Mouse (Mus musculus) forebrain, embryonic 11.5 days (tissue): ENCODE results near the gene Zhx3. TPM values are rescaled to one million over a fixed set of nuclear protein-coding genes. Genes with fewer than 3 reads are reported as not detected.

Source experiments
- ATAC-seq: fragments of 200-750 bp; cut with Nextera tagmentation; replicated peaks from 2 replicates; pipeline ENCODE4 v1.8.0; 2017; ENCODE audit warnings: moderate TSS enrichment; ENCODE audit not compliant: low FRiP score
- DNase-seq: peaks from one replicate; pipeline ENCODE4 v3.0.0-alpha.2; 2017; ENCODE audit warnings: low spot score
- H3K27ac ChIP-seq: fragments of 300-500 bp; sonication (generic); 2 replicates; pipeline ENCODE4 v1.5.1; 2014; ENCODE audit warnings: low read depth, low read length
- H3K27me3 ChIP-seq: fragments of 300-500 bp; sonication (generic); 2 replicates; pipeline ENCODE4 v1.6.1; 2014; ENCODE audit warnings: mild to moderate bottlenecking, low read length, mixed read lengths; ENCODE audit not compliant: control insufficient read depth, insufficient read depth
- H3K36me3 ChIP-seq: fragments of 300-500 bp; sonication (generic); 2 replicates; pipeline ENCODE4 v1.6.1; 2014; ENCODE audit warnings: mild to moderate bottlenecking, low read length, moderate library complexity, mixed read lengths; ENCODE audit not compliant: control insufficient read depth, insufficient read depth
- H3K4me1 ChIP-seq: fragments of 300-500 bp; sonication (generic); replicated peaks from 2 replicates; pipeline ENCODE4 v1.6.1; 2014; ENCODE audit warnings: low read length, mixed read lengths; ENCODE audit not compliant: control insufficient read depth, insufficient read depth
- H3K4me2 ChIP-seq: fragments of 300-500 bp; sonication (generic); 2 replicates; pipeline ENCODE4 v1.6.1; 2014; ENCODE audit warnings: low read depth, mild to moderate bottlenecking, low read length, moderate library complexity, mixed read lengths; ENCODE audit not compliant: severe bottlenecking
- H3K4me3 ChIP-seq: fragments of 300-500 bp; sonication (generic); 2 replicates; pipeline ENCODE4 v1.5.1; 2014; ENCODE audit warnings: low read depth, low read length
- H3K9ac ChIP-seq: fragments of 300-500 bp; sonication (generic); 2 replicates; pipeline ENCODE4 v1.6.1; 2014; ENCODE audit warnings: low read length
- H3K9me3 ChIP-seq: fragments of 300-500 bp; sonication (generic); 2 replicates; pipeline ENCODE4 v1.6.1; 2016; ENCODE audit warnings: low read length, mixed read lengths; ENCODE audit not compliant: control insufficient read depth
- WGBS: fragments of 180-500 bp; shearing (Covaris S2); extraction: QIAGEN DNeasy Blood & Tissue Kit; methylation state at CpG from one replicate; pipeline ENCODE4 v1.1.7; 2014; 5-methylcytosine and 5-hydroxymethylcytosine counted together
- polyA plus RNA-seq: library from polyadenylated mRNA; unstranded; fragments of >200 nt; fragmentation: Nextera tagmentation; extraction: Ambion mirVana; gene quantifications from 2 replicates; pipeline ENCODE4 v1.2.1, GENCODE M21; 2014

Gene Zhx3
- polyA plus RNA-seq, 1 experiment from 2014 or later, result 10.0 TPM

DNA sequence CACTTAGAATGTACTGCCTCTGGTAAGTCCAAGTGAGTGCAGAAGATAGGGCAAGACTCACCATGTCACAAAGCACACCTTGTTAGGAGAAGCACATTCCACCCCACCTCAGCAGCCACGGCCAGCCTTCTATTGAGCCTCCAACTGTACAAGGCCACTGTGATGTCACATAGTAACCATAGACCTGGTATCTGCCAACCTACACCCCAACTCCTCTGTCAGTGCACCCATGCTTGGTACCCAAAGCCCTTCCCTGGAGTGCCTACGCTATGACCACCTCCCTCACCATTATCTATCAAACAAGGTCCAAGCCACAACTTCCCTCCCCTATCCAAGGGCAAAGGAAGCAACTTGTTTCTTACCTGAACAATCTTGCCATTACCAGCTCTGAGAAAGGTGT lies 103.8 kb downstream of the Zhx3 start:
- WGBS, result 92% methylated on average over 2 of the region's 2 CpGs
- H3K9ac ChIP-seq, result no peak overlapping the region
- H3K27ac ChIP-seq, result no peak overlapping the region
- no peak overlapping the region for H3K4me2 ChIP-seq
- DNase-seq (no peak), ATAC-seq (no peak)
- H3K4me1 ChIP-seq, result no peaks in the 10 kb centered on the region
- no peaks in the 10 kb centered on the region for H3K9me3 ChIP-seq
- H3K36me3 ChIP-seq, result no peaks in the 10 kb centered on the region; the same call in 1 of the 2 replicates
- no peaks in the 10 kb centered on the region for H3K27me3 ChIP-seq
- no peak overlapping the region for H3K4me3 ChIP-seq

DNA sequence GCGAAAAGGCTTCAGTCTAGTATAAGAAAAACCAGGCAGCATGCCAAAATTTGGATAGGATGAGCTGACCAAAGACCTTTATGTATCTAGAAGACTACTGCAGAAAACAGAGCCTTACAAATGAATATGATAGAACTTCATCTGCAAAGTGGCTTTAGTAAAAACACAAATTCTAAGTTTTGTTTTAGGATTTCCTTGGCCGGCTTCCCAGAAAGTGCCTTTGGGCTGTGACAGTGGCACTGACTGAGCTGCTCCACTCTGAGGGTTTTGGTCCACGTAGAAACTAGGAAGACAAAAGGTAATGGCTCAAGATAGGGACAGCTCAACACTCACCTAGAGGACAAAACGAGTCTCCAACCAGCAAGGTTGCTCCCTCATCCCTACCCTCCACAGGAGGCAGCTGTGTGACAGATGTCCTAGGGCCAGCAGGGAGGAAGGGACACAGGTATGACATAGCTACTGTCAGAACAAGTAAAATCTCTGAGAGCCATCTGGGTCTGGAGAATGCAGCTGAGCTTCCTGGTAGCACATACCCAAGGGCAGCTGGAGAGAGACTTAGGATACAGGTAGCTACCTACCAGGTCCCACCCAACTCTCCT lies 104.6 kb downstream of the Zhx3 start:
- Histone ChIP-seq H3K9ac (no peak overlapping the region), H3K4me2 (no peak overlapping the region), H3K4me3 (no peak overlapping the region), H3K27me3 (no peaks in the 10 kb centered on the region), H3K36me3 (no peaks in the 10 kb centered on the region; the same call in 1 of the 2 replicates), H3K27ac (no peak overlapping the region), H3K4me1 (no peaks in the 10 kb centered on the region), H3K9me3 (no peaks in the 10 kb centered on the region)
- ATAC-seq (no peak), DNase-seq (no peak)
- 83% methylated on average over 4 of the region's 4 CpGs for WGBS

DNA sequence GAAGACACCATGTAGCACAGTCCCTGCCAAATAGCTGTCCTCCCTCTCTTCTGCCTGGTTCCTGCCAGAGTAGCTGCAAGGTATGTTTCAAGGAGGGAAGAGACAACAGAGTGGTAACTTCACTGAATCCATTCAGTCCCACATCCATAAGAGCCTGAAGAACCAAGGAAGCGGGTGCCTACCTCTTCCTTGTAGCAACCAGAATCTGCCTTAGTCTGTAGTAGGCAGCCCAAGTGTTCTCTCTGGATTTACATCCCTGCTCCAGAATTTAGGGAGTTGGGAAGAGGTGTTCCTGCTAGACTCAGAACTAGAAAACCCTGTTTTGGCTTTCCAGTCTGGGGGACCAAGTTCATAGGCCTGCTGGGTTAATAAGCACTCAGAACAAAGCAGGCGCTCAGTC lies 105.6 kb downstream of the Zhx3 start:
- H3K36me3 ChIP-seq, result no peaks in the 10 kb centered on the region; the same call in 1 of the 2 replicates
- H3K27ac ChIP-seq, result no peak overlapping the region
- 95% methylated on average over 2 of the region's 2 CpGs for WGBS
- ATAC-seq (no peak), DNase-seq (no peak)
- H3K4me1 ChIP-seq, result no peaks in the 10 kb centered on the region
- no peaks in the 10 kb centered on the region for H3K27me3 ChIP-seq
- no peaks in the 10 kb centered on the region for H3K9me3 ChIP-seq
- H3K4me3 ChIP-seq, result no peak overlapping the region
- no peak overlapping the region for H3K9ac ChIP-seq
- H3K4me2 ChIP-seq, result no peak overlapping the region

DNA sequence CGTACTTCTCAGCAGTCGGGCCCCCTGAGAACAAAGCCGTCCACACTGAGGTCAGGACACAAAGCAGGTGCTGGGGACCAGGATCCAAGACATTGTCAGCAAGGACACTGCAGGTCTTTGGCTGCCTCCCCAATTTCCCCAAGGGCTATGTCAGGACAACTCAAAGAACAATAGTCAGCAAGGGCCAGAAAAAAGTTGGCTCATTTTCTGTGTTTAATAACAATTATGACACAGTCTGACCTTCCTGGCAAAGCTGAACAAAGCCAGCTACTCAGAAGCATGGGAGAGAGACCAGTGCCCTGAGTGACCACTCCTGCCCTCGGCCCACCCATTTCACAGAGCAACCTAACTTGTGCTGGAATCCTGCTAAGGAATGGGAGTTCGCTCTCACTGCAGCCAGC lies 106.4 kb downstream of the Zhx3 start:
- ATAC-seq, result no peak
- Histone ChIP-seq H3K4me3 (no peak overlapping the region), H3K27ac (no peak overlapping the region), H3K4me1 (no peaks in the 10 kb centered on the region), H3K9me3 (no peaks in the 10 kb centered on the region), H3K36me3 (no peaks in the 10 kb centered on the region; the same call in 1 of the 2 replicates), H3K9ac (no peak overlapping the region), H3K27me3 (no peaks in the 10 kb centered on the region), H3K4me2 (no peak overlapping the region)
- peak; percentile 21 for DNase-seq
- 70% methylated on average over 5 of the region's 5 CpGs for WGBS

DNA sequence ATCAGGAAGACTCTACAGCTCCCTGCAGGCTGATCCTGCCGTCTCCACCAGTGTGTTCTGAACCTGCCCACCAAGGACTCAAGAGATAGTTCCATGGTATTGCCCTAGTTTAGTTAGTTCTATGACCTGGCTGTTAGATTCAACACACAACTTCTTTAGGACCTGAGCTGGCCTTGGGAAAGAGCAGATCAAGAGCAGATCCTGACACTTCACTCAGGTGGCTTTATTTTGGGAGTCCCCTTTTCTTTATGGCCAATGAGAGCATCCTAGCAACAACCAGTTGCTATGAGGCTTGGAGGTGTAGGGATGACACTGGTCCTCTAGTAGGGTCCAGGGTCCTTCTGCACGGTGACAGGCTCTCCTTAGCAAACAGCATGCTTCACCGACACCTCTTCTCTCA lies 107.7 kb downstream of the Zhx3 start:
- Histone ChIP-seq H3K4me2 (no peak overlapping the region), H3K27me3 (no peaks in the 10 kb centered on the region), H3K4me1 (no peaks in the 10 kb centered on the region), H3K4me3 (no peak overlapping the region), H3K9me3 (no peaks in the 10 kb centered on the region), H3K9ac (no peak overlapping the region), H3K27ac (no peak overlapping the region), H3K36me3 (no peaks in the 10 kb centered on the region; the same call in 1 of the 2 replicates)
- DNase-seq, result peak; percentile 22
- no peak for ATAC-seq
- 84% methylated on average over 3 of the region's 3 CpGs for WGBS

DNA sequence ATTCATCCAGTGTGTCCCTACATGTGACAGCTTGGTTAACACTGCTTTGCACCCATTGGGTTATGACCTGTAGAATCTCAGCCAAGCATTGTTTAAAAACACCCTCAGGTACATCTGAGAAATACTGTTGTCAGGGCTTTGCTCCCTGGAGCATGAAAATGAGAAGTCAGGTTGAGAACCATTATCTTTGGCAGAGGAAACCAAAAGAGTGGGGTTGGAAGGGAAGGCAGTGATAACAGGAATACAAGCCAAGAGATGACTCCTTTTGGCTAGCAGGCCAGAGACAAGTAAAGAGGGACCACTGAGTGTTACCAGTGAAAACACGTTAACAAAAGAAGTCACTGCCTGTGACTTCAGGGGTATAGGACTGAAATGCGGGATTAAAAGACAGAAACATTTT lies 108.4 kb downstream of the Zhx3 start:
- H3K4me1 ChIP-seq, result no peaks in the 10 kb centered on the region
- WGBS, result 84% methylated on average over 2 of the region's 2 CpGs
- DNase-seq (no peak), ATAC-seq (no peak)
- no peaks in the 10 kb centered on the region for H3K27me3 ChIP-seq
- peaks cover 3% of the 10 kb centered on the region; the same call in 1 of the 2 replicates for H3K36me3 ChIP-seq
- H3K27ac ChIP-seq, result no peak overlapping the region
- H3K4me3 ChIP-seq, result no peak overlapping the region
- H3K9ac ChIP-seq, result no peak overlapping the region
- no peak overlapping the region for H3K4me2 ChIP-seq
- no peaks in the 10 kb centered on the region for H3K9me3 ChIP-seq

DNA sequence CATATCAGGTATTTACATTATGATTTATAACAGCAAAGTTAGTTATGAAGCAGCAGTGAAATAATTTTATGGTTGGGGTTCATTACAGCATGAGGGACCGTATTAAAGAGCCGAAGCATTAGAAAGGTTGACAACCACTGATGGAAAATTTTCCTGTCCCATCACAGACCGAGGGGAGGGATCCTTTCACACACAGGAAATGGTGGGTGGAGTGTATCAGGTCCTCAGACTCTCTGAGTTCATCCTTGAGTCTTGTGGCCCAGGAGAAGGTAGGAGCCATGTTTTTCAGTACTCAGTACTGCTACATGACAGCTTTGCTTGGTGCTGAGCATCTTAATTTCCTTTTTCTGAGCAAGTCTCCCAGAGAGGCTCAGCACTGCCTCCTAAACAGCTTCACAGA lies 109.0 kb downstream of the Zhx3 start:
- 93% methylated on average over 3 of the region's 3 CpGs for WGBS
- Histone ChIP-seq H3K9me3 (no peaks in the 10 kb centered on the region), H3K4me3 (no peak overlapping the region)

DNA sequence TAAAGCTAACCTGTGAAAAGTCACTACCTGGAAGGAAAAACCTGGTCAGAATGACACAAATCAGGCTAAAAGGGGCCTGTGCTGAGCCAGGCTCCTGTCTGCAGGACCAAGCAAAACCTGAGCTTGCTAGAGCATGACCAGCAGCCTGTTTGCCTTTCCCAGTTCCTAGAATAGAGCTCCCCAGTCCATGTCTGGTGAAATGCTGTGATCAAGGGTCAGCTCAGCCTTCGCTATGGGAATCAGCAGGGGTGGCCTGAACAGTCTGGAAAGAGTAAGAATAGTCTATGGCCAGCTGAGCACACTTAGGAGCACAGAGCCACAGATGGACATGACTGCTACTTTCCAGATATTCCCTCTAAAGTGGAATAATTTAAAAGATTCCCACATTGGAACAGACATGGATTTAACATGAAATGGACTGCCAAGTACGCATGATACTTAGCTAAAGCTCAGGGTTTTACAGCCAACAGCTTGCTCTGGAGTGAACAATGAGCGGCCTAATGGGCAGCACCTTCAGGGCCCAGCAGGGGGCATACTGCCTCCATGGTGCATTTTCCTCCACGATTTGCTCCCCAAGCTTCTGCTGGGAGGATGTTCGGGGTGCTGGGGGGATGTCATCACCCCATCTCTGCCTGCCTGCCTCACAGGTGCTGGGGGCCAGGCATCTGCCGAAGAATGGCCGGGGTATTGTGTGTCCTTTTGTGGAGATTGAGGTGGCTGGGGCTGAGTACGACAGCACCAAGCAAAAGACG lies 112.2 kb downstream of the Zhx3 start:
- H3K27me3 ChIP-seq, result no peaks in the 10 kb centered on the region
- H3K9me3 ChIP-seq, result no peaks in the 10 kb centered on the region
- H3K4me2 ChIP-seq, result no peak overlapping the region
- no peaks in the 10 kb centered on the region for H3K4me1 ChIP-seq
- WGBS, result 91% methylated on average over 9 of the region's 9 CpGs
- ATAC-seq, result no peak
- DNase-seq, result no peak
- H3K9ac ChIP-seq, result no peak overlapping the region
- no peak overlapping the region for H3K4me3 ChIP-seq
- peaks cover 23% of the 10 kb centered on the region for H3K36me3 ChIP-seq
- no peak overlapping the region for H3K27ac ChIP-seq

More for the DNA sequence above, 109.0 kb downstream of the Zhx3 start:
- H3K36me3 ChIP-seq, result peaks cover 3% of the 10 kb centered on the region; the same call in 1 of the 2 replicates
- DNase-seq, result no peak
- no peaks in the 10 kb centered on the region for H3K4me1 ChIP-seq
- no peak overlapping the region for H3K27ac ChIP-seq
- H3K4me2 ChIP-seq, result no peak overlapping the region
- H3K27me3 ChIP-seq, result no peaks in the 10 kb centered on the region
- H3K9ac ChIP-seq, result no peak overlapping the region
- no peak for ATAC-seq
